8 mouse cellular contexts compared by ENCODE assay signal in the genomic region with DNA sequence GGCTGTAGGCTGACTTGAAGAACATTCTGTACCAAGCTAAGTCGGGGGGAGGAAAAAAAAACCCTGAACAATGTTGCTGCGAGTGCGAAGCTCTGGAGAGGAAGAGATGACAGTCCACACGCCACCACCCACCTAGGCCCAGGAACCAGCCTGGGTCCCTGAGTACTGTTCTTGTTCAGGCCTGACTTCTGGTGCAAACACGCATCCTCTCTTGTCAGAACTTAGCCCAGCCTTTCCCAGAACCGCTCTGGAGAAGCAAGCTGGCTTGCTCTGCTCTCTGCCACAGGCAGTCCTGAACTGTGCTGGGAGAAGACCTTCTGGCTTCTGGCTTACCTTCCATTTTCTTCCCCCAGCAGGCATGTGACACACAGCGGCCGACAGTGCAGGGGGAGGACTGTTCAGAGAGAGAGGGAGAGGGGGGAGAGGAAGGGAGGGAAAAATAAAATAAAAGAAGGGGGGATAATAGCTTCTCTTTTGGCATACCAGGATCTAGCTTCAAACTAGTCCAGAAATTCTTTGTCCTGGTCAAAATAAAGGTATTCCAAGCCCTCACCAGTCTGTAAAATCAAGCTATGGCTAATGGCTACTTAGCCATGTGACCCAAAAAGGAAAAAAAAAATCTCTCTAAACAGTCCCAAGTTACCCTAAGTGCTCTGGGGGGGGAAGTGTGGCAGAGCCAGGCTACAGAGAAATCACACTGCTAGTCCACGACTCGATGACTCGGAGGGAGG. TPM values are rescaled to one million over a fixed set of nuclear protein-coding genes. Genes with fewer than 3 reads are reported as not detected.
DNase-seq lines count a peak whose midpoint lies in the region; ATAC-seq lines count a peak whose summit lies in the region.

No protein-coding gene starts in this region.

- peaks cover 98% of the 10 kb centered on the region for H3K4me1 ChIP-seq in erythroblast, embryonic 14.5 days (ENCODE audit: control insufficient read depth)
- H3K4me1 ChIP-seq in brown adipose tissue, adult 24 weeks (ENCODE audit: control insufficient read depth, insufficient read depth, insufficient read length, low read length), result peaks cover 65% of the 10 kb centered on the region
- H3K4me1 ChIP-seq in intestine, embryonic 14.5 days (replicated peaks; ENCODE audit: control insufficient read depth, insufficient read depth, low read length), result peaks cover 95% of the 10 kb centered on the region
- H3K4me1 ChIP-seq in limb, embryonic 12.5 days (replicated peaks), result peaks cover 98% of the 10 kb centered on the region
- H3K4me1 ChIP-seq in midbrain, embryonic 15.5 days, result peaks cover 98% of the 10 kb centered on the region

- peak overlapping the region; percentile 96 for H3K27ac ChIP-seq in brown adipose tissue, adult 24 weeks (replicated peaks; ENCODE audit: low read depth, low read length)
- H3K27ac ChIP-seq in intestine, embryonic 14.5 days (ENCODE audit: low read depth), result peak overlapping the region; percentile 100
- H3K27ac ChIP-seq in limb, embryonic 12.5 days, result peak overlapping the region; percentile 100
- H3K27ac ChIP-seq in midbrain, embryonic 15.5 days, result peak overlapping the region; percentile 100

- H3K27me3 ChIP-seq in erythroblast, embryonic 14.5 days (ENCODE audit: control insufficient read depth), result no peaks in the 10 kb centered on the region
- H3K27me3 ChIP-seq in intestine, embryonic 14.5 days (replicated peaks; ENCODE audit: control insufficient read depth, insufficient read depth, low read length), result no peaks in the 10 kb centered on the region
- no peaks in the 10 kb centered on the region for H3K27me3 ChIP-seq in limb, embryonic 12.5 days
- no peaks in the 10 kb centered on the region for H3K27me3 ChIP-seq in midbrain, embryonic 15.5 days (replicated peaks)

- H3K9ac ChIP-seq in intestine, embryonic 14.5 days (ENCODE audit: low read length), result peak overlapping the region; percentile 46
- peak overlapping the region; percentile 66 for H3K9ac ChIP-seq in limb, embryonic 12.5 days (replicated peaks)
- peak overlapping the region; percentile 70 for H3K9ac ChIP-seq in midbrain, embryonic 15.5 days

- peaks cover 67% of the 10 kb centered on the region for H3K36me3 ChIP-seq in erythroblast, embryonic 14.5 days (ENCODE audit: control insufficient read depth)
- no peaks in the 10 kb centered on the region for H3K36me3 ChIP-seq in intestine, embryonic 14.5 days (ENCODE audit: control insufficient read depth, insufficient read depth, low read length)
- no peaks in the 10 kb centered on the region; the same call in 1 of the 2 replicates for H3K36me3 ChIP-seq in limb, embryonic 12.5 days
- no peaks in the 10 kb centered on the region for H3K36me3 ChIP-seq in midbrain, embryonic 15.5 days (replicated peaks)

- peak overlapping the region; percentile 75 for H3K4me3 ChIP-seq in erythroblast, embryonic 14.5 days (replicated peaks)
- peak overlapping the region; percentile 38 for H3K4me3 ChIP-seq in brown adipose tissue, adult 24 weeks (ENCODE audit: insufficient read depth, low read depth, low read length)
- H3K4me3 ChIP-seq in intestine, embryonic 14.5 days (ENCODE audit: low read depth, low read length), result peak overlapping the region; percentile 35
- H3K4me3 ChIP-seq in limb, embryonic 12.5 days (replicated peaks), result peak overlapping the region; percentile 39
- peak overlapping the region; percentile 39 for H3K4me3 ChIP-seq in midbrain, embryonic 15.5 days

- no peak for ATAC-seq in erythroblast, adult 5-6 weeks (replicated peaks; ENCODE audit: low FRiP score, poor library complexity, severe bottlenecking)
- ATAC-seq in intestine, embryonic 14.5 days (replicated peaks; ENCODE audit: low FRiP score, low TSS enrichment, low read depth), result no peak
- no peak for ATAC-seq in limb, embryonic 12.5 days (ENCODE audit: insufficient number of reproducible peaks, insufficient read depth, low FRiP score, low TSS enrichment, low read depth)
- peak; percentile 21; the same call in 1 of the 2 replicates for ATAC-seq in midbrain, embryonic 15.5 days (replicated peaks)

- peak overlapping the region; percentile 80 for H3K4me2 ChIP-seq in intestine, embryonic 14.5 days (ENCODE audit: low read length)
- peak overlapping the region; percentile 71 for H3K4me2 ChIP-seq in limb, embryonic 12.5 days
- H3K4me2 ChIP-seq in midbrain, embryonic 15.5 days, result peak overlapping the region; percentile 61

- intact Hi-C loops in gastrocnemius, postnatal 14 days (cut with DNase I; ENCODE audit: low total_unique reads), result no loop called here

- peak; percentile 21 for DNase-seq in gastrocnemius, postnatal 14 days
- DNase-seq in intestine, embryonic 14.5 days (ENCODE audit: low spot score), result no peak
- DNase-seq in testis, postnatal 10 days (ENCODE audit: low spot score), result peak; percentile 58

- H3K9me3 ChIP-seq in erythroblast, embryonic 14.5 days (ENCODE audit: control insufficient read depth, low read length), result no peaks in the 10 kb centered on the region
- no peaks in the 10 kb centered on the region for H3K9me3 ChIP-seq in intestine, embryonic 14.5 days (ENCODE audit: control insufficient read depth, low read length)
- H3K9me3 ChIP-seq in limb, embryonic 12.5 days, result no peaks in the 10 kb centered on the region
- no peaks in the 10 kb centered on the region for H3K9me3 ChIP-seq in midbrain, embryonic 15.5 days

- 5% methylated on average over 11 of the region's 11 CpGs for WGBS in intestine, embryonic 14.5 days
- 27% methylated on average over 11 of the region's 11 CpGs for WGBS in limb, embryonic 12.5 days
- 9% methylated on average over 11 of the region's 11 CpGs for WGBS in midbrain, embryonic 15.5 days

RNA-seq across cellular contexts. Expression of gene Zmynd8, which starts 14.8 kb away (rescaled TPM):
- polyA plus RNA-seq in erythroblast, embryonic 14.5 days (2012), result 5.2 and 5.3 TPM in 2 replicates
- total RNA-seq in erythroblast, adult 5-6 weeks (2015; ENCODE audit: low replicate concordance), result 60.1 and 81.1 TPM in 2 replicates
- total RNA-seq in erythroblast, adult 5-6 weeks (2017; ENCODE audit: low replicate concordance), result 83.9 and 95.3 TPM in 2 replicates
- polyA plus RNA-seq in brown adipose tissue, adult 24 weeks (2012; ENCODE audit: insufficient read depth, insufficient read length, missing spikeins), result 6.7 and 17.9 TPM in 2 replicates
- 10 to 100 TPM; 20.7 to 22.0 TPM for total RNA-seq in gastrocnemius, postnatal 14 days (2021)
- 49.2 and 53.6 TPM in 2 replicates for polyA plus RNA-seq in intestine, embryonic 14.5 days (2014; fragmentation: Nextera tagmentation; extraction: Ambion mirVana)
- polyA plus RNA-seq in limb, embryonic 12.5 days (2016; fragmentation: Nextera tagmentation; extraction: Ambion mirVana), result 55.3 and 57.0 TPM in 2 replicates
- 89.8 and 93.3 TPM in 2 replicates for polyA plus RNA-seq in midbrain, embryonic 15.5 days (2015; fragmentation: Nextera tagmentation; extraction: Ambion mirVana)
